Mouse (Mus musculus): ENCODE measurements around the gene Khdc4. TPM values are rescaled to one million over a fixed set of nuclear protein-coding genes. Genes with fewer than 3 reads are reported as not detected.

Gene Khdc4
- polyA plus RNA-seq, 1 experiment from 2014 or later, result 91.4 TPM

Other genes starting within 250 kb of the Khdc4 start
- gene Sema4a, start 224.6 kb upstream of the Khdc4 start, polyA plus RNA-seq (2015; fragmentation: Nextera tagmentation; extraction: Ambion mirVana), result 18.5 and 21.9 TPM in 2 replicates
- 625 and 678 TPM in 2 replicates for gene Lmna, start 175.8 kb upstream of the Khdc4 start, polyA plus RNA-seq (2015; fragmentation: Nextera tagmentation; extraction: Ambion mirVana)
- 22.5 and 22.8 TPM in 2 replicates for gene Mex3a, start 153.4 kb upstream of the Khdc4 start, polyA plus RNA-seq (2015; fragmentation: Nextera tagmentation; extraction: Ambion mirVana)
- 96.3 and 107 TPM in 2 replicates for gene Rab25, start 137.5 kb upstream of the Khdc4 start, polyA plus RNA-seq (2015; fragmentation: Nextera tagmentation; extraction: Ambion mirVana)
- 183 and 199 TPM in 2 replicates for gene Lamtor2, start 132.7 kb upstream of the Khdc4 start, polyA plus RNA-seq (2015; fragmentation: Nextera tagmentation; extraction: Ambion mirVana)
- 44.4 and 47.6 TPM in 2 replicates for gene Ubqln4, start 132.0 kb upstream of the Khdc4 start, polyA plus RNA-seq (2015; fragmentation: Nextera tagmentation; extraction: Ambion mirVana)
- gene Ssr2, start 109.9 kb upstream of the Khdc4 start, polyA plus RNA-seq (2015; fragmentation: Nextera tagmentation; extraction: Ambion mirVana), result 339 and 341 TPM in 2 replicates
- gene Arhgef2, start 79.8 kb upstream of the Khdc4 start, polyA plus RNA-seq (2015; fragmentation: Nextera tagmentation; extraction: Ambion mirVana), result 96.6 and 97.9 TPM in 2 replicates
- not detected in 2 replicates for gene Rxfp4, start 32.7 kb upstream of the Khdc4 start, polyA plus RNA-seq (2015; fragmentation: Nextera tagmentation; extraction: Ambion mirVana)
- gene Rit1, start 31.0 kb downstream of the Khdc4 start, polyA plus RNA-seq (2015; fragmentation: Nextera tagmentation; extraction: Ambion mirVana), result 68.3 and 71.6 TPM in 2 replicates
- 19.0 and 23.3 TPM in 2 replicates for gene Syt11, start 89.4 kb downstream of the Khdc4 start, polyA plus RNA-seq (2015; fragmentation: Nextera tagmentation; extraction: Ambion mirVana)
- gene Gon4l, start 149.4 kb downstream of the Khdc4 start, polyA plus RNA-seq (2015; fragmentation: Nextera tagmentation; extraction: Ambion mirVana), result 9.7 and 10.5 TPM in 2 replicates
- gene Msto1, start 228.2 kb downstream of the Khdc4 start, polyA plus RNA-seq (2015; fragmentation: Nextera tagmentation; extraction: Ambion mirVana), result 39.8 and 42.8 TPM in 2 replicates